Mouse (Mus musculus) right cerebral cortex, postnatal 36 days (tissue): ENCODE data around the gene Ubqln2.

ENCODE experiments used
- DNase-seq, 2 experiments: peaks; one replicate each; pipeline ENCODE4 v3.0.0; 2022; ENCODE audit warnings: low spot score in 2 of 2, mixed read lengths in 1 of 2

The Ubqln2 gene

DNA sequence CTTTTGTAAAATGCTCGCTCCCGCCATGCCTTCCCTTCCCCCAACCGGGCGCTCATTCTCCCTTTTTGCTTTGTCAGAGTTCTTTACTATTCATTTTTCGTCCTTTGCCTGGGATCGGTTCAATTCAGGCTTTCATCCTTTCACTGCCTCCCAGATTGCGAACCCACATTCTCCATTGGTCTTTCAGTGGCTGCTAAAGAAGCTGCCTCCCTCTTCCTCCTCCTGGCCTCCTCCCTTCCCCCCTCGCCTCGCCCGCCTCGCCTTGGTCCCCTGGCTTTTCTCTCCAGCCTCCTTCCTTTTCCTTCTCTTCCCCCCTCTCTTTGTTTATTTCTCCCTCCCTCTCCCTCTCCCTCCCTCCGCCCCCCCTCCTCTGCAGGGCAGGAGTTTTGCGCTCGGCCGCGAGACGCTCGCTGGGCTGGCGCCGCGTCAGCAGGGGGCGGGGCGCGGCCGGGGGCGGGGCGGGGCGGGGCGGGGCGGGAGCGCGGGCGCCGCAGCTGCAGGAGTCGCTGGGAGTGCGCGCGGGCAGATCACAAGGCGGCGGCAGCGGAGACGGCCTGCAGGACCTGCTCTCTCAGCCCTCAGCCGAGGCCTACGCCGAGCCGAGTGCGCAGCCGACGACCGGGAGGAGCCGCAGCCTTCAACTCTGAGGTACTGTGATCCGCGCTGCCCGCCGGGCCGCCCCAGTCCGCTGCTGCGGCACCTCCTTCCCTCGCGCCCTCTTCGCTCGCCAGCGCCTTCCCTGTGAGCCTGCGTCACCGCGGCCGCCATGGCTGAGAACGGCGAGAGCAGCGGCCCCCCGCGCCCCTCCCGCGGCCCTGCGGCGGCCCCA is at the start of gene Ubqln2:
Ubqln2 (plus strand) TSS at position 540 of the 829 bp plus-strand sequence.
- peak; percentile 58 to 74 for DNase-seq

DNA sequence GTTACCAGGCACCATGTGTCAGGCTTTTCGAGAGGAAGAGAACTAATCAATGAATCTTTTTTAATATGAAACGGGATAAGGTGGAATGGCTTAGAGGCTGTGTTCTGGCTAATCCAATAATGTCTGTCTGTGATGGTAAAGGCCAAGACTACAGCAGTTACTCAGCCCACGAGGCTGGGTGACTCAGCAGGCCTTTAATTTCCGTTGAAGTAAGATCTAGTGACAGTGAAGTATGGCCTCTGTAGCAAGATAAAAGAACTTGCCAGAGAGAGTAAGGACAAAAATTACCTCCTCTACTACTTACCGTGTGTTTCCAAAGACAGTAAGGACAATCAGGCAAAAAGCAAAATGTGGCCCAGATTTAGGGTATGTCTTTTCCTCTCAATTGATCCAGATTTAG is 46.1 kb upstream of the Ubqln2 start:
- DNase-seq: no peak

DNA sequence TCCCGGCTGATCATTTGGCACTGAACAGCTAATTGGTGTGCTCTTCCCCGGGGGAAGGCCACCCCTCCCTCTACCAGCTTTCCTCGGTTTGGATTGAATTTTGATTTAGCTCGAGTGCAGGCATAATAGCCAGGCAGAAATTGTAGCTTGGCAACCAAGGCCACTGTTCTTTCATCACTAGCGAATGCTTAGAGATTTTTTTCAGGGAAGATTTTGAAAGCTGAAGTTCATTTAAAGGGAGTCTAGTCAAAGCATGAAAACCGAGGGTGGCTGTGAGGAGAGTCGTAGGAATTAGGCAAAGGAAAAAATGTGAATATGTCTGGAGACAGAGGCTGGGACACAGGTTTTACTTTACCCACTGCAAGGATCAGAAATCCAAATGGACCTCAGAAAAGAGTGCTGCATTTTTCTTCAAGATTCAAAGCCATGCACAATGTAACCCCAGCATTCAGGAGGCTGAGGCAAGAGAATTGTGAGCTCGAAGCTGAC is 21.2 kb upstream of the Ubqln2 start:
- DNase-seq: peak in 1 of 2 experiments; percentile 1

DNA sequence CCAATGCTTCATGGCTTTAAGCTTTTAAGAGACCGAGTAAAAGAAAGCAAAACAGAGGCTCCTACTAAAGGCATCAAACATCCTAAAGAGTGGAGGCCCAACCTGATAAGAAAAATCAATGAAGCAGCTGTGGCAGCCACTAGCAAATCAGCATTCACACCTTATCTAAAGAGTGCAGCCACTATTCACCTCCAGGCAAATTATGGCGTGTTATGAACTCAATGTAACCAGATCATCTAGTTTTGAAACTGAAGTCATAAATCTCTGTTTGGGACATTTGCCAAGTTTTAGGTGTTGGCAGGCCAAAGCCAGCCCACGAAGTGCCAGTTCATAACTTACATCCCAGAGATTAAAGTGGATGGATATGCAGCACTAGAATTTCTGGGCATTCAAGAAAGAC is 5.7 kb upstream of the Ubqln2 start:
- DNase-seq: no peak

DNA sequence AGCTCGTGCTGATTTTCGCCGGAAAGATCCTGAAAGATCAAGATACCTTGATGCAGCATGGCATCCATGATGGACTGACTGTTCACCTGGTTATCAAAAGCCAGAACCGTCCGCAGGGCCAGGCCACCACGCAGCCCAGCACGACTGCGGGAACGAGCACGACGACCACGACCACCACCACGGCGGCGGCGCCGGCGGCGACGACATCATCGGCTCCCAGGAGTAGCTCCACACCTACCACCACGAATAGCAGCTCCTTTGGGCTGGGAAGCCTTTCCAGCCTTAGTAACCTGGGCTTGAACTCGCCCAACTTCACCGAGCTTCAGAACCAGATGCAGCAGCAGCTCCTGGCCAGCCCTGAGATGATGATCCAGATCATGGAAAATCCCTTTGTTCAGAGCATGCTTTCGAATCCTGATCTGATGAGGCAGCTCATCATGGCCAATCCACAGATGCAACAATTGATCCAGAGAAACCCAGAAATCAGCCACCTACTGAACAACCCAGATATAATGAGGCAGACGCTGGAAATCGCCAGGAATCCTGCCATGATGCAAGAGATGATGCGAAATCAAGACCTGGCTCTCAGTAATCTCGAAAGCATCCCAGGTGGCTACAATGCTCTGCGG is 752 bp downstream of the Ubqln2 start:
- DNase-seq: peak in 1 of 2 experiments; percentile 7

DNA sequence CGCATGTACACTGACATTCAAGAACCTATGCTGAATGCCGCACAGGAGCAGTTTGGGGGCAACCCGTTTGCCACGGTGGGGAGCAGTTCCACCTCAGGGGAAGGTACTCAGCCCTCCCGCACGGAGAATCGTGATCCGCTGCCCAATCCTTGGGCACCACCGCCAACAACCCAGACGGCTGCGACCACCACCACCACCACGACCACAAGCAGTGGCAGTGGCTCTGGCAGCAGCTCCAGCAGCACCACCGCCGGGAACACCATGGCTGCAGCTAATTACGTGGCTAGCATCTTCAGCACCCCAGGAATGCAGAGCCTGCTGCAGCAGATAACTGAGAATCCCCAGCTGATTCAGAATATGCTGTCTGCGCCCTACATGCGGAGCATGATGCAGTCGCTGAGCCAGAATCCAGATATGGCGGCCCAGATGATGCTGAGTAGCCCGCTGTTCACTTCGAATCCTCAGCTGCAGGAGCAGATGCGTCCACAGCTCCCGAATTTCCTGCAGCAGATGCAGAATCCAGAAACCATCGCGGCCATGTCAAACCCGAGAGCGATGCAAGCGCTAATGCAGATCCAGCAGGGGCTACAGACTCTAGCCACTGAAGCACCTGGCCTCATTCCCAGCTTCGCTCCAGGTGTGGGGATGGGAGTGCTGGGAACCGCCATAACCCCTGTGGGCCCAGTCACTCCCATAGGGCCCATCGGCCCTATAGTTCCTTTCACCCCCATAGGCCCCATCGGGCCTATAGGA is 1.4 kb downstream of the Ubqln2 start:
- peak in 1 of 2 experiments; percentile 2 for DNase-seq

DNA sequence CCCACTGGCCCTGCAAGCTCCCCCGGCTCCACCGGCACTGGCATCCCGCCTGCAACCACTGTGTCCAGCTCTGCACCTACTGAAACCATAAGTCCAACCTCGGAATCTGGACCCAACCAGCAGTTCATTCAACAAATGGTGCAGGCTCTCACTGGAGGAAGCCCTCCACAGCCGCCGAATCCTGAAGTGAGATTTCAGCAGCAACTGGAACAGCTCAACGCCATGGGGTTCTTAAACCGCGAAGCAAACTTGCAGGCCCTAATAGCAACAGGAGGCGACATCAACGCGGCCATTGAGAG is 2.0 kb downstream of the Ubqln2 start:
- DNase-seq: no peak

DNA sequence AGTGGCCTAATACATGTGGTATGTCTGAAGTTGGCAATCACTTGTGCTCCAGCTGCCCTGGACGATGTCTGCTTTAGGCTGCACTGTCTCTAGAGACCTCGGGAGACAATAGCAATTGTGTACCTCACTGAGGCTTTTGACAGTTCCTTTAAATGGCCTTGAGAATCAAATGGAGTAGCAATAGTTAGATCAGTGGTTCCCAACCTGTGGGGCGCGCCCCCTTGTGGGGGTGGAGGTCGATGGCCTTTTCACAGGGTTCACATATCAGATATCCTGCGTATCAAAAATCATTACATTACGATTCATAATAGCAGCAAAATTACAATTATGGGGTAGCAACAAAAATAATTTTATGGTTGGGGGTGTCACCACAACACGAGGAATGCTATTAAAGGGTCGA is 7.9 kb downstream of the Ubqln2 start:
- no peak for DNase-seq

DNA sequence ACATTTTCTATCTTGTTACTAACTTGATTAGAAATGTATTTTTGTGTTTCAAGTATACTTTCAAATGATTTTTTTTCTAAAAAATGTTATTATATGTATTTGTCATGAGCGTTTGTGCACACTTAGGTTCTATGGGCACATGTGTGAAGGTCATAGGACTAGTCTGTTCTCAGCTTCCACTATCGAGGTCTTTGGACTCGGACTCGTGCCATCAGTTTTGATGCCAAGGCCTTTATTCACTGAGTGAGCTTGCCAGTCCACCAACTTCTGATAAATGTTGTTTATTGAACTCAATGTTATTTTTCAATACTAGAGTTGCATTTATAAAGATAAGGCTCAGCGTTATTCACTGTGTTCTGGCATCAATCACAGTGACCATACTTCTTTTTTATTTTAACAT is 17.5 kb downstream of the Ubqln2 start:
- DNase-seq: no peak

DNA sequence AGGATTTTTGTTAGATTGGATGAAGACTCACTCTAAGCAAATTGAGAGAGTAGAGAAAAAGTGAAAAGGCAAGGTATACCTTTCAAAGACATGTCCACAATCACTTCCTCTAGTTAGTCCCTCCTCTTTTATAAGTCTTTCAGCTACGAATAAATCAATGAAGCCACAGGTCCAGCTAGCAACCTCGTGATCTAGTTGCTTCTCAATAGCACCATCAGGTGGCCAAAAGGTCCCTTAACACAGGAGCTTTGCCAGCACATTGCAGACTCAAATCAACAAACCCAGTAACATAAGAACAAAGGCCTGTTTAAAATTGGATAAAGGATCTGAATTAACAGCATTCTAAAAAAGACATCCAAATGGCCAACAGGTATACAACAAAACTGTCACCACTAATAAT is 30.4 kb downstream of the Ubqln2 start:
- DNase-seq: no peak
